Mouse (Mus musculus) right cerebral cortex, postnatal 25 days (tissue): ENCODE data around the gene Gm13693.
"Not testable (repeated sequence)": the region's sequence is repeated elsewhere in the genome, so short reads cannot be mapped to it uniquely, and the experiment has no call there.

ENCODE experiments used
- DNase-seq: peaks from one replicate; pipeline ENCODE4 v3.0.0; 2022

The Gm13693 gene

DNA sequence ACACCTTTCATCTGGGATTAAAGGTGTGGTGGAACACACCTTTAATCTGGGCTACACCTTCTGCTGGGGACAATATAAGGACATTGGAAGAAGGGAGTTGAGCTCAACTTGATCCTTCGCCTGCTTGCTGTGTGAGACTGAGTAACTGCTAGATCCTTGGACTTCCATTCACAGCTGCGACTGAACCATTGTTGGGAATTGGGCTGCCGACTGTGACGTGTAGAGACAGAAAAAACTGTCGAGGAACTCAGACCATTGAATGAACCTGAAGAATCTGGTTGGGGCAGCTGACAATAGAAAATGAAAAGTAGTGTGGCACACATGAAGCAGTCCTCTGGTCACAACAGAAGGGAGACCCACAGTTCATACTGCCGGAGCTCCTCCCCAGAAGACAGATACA is at the start of gene Gm13693:
Gene Gm13693 (plus strand): TSS at position 301 of the 400 bp plus-strand sequence.
- DNase-seq = not testable (repeated sequence)

DNA sequence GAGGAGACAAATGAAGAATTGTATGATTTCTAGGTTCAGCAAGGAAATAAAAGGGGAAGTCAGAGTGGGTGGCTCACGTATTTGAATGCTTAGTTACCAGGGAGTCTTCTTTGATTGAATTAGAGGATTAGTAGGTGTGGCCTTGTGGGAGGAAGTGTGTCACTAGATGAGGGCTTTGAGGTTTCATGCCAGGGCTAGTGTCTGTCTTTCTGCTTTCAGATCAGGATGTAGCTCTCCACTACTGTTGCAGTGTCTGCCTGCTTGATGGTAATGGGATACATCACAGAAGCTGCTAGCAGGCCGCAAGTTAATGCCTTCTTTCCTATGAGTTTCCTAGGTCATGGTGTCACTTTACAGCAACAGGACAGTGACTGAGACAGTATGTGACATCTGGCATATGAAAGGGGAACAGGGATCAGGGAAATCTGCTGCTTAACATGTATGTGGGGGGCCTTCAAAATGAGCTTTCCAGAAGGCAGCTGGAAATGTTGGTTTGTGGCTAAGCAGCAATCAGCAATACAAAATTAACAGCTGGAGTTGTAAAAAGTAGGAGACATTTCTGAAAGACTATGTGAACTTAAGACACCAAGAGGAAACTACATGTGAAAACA is 31.7 kb upstream of the Gm13693 start:
- no peak for DNase-seq

DNA sequence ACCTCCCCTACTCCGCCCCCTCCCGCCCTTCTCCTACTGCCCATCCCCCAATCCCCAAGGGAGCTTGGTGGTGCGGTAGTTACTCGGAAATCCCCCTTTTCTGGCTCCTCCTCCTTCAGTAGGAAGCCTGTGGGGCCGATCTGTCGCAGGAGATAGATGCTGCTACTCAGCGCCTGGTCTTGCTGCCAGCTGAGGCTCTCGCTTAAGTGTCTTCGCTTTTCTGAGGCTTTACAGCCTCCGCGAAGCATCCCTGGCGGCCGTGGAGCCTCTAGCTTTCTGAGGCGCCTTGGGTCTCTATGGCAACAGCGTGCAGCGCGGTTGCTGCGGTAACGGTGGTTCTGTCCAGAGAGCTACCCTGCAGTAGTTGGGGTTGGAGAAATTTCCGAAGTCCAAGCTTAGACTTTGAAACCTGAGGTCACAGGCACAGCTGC is 20.4 kb upstream of the Gm13693 start, which contains the start of gene Zswim2:
Gene Zswim2 (minus strand): TSS at position 298 of the 431 bp plus-strand sequence.
- peak; percentile 87 for DNase-seq

DNA sequence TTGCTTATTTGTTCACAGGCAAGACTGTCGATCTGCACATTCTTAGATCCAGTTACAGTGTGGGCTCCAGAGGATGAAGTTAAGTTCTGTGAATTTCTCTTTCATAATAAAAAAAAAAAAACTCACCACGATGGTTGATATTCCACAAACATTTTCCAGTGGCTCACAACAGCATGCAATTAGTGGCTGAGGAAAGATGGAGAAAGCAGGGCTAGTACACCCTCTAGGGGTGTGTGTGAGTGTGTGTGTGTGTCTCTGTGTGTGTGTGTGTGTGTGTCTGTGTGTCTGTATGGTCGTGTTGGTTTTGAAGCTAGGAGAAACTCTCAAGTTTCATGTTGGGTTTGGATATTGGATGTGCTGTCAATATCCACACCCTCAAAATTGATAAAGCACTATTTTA is 19.9 kb upstream of the Gm13693 start:
- no peak for DNase-seq

DNA sequence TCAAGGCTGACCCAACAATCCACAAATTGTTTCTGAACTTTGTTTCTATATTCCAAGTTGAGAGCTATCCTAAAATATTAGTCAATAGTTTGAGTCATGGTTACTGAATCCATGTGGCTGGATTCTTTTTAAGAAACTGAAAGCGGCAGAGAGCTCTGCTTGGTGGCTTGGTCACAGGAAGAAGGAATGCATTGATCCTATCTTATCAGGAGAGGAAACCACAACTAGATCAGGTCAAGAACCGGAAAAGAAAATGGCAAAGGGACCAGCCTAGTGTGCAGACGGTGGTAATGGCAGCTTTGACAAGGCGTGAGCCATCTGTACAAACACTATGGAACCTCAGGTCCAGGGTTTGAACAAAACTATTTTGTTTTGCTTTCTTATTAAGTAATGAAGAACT is 19.5 kb upstream of the Gm13693 start:
- DNase-seq = no peak

DNA sequence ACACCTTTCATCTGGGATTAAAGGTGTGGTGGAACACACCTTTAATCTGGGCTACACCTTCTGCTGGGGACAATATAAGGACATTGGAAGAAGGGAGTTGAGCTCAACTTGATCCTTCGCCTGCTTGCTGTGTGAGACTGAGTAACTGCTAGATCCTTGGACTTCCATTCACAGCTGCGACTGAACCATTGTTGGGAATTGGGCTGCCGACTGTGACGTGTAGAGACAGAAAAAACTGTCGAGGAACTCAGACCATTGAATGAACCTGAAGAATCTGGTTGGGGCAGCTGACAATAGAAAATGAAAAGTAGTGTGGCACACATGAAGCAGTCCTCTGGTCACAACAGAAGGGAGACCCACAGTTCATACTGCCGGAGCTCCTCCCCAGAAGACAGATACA is 5.9 kb upstream of the Gm13693 start, which contains the start of gene Gm13698:
Gene Gm13698 (plus strand): TSS at position 301 of the 400 bp plus-strand sequence.
- DNase-seq = not testable (repeated sequence)

DNA sequence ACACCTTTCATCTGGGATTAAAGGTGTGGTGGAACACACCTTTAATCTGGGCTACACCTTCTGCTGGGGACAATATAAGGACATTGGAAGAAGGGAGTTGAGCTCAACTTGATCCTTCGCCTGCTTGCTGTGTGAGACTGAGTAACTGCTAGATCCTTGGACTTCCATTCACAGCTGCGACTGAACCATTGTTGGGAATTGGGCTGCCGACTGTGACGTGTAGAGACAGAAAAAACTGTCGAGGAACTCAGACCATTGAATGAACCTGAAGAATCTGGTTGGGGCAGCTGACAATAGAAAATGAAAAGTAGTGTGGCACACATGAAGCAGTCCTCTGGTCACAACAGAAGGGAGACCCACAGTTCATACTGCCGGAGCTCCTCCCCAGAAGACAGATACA is 5.7 kb downstream of the Gm13693 start, which contains the start of gene Gm13695:
Gene Gm13695 (plus strand): TSS at position 301 of the 400 bp plus-strand sequence.
- not testable (repeated sequence) for DNase-seq

DNA sequence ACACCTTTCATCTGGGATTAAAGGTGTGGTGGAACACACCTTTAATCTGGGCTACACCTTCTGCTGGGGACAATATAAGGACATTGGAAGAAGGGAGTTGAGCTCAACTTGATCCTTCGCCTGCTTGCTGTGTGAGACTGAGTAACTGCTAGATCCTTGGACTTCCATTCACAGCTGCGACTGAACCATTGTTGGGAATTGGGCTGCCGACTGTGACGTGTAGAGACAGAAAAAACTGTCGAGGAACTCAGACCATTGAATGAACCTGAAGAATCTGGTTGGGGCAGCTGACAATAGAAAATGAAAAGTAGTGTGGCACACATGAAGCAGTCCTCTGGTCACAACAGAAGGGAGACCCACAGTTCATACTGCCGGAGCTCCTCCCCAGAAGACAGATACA is 11.5 kb downstream of the Gm13693 start, which contains the start of gene Gm13696:
Gene Gm13696 (plus strand): TSS at position 301 of the 400 bp plus-strand sequence.
- not testable (repeated sequence) for DNase-seq

DNA sequence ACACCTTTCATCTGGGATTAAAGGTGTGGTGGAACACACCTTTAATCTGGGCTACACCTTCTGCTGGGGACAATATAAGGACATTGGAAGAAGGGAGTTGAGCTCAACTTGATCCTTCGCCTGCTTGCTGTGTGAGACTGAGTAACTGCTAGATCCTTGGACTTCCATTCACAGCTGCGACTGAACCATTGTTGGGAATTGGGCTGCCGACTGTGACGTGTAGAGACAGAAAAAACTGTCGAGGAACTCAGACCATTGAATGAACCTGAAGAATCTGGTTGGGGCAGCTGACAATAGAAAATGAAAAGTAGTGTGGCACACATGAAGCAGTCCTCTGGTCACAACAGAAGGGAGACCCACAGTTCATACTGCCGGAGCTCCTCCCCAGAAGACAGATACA is 17.3 kb downstream of the Gm13693 start, which contains the start of gene Gm13694:
Gene Gm13694 (plus strand): TSS at position 301 of the 400 bp plus-strand sequence.
- DNase-seq = not testable (repeated sequence)

DNA sequence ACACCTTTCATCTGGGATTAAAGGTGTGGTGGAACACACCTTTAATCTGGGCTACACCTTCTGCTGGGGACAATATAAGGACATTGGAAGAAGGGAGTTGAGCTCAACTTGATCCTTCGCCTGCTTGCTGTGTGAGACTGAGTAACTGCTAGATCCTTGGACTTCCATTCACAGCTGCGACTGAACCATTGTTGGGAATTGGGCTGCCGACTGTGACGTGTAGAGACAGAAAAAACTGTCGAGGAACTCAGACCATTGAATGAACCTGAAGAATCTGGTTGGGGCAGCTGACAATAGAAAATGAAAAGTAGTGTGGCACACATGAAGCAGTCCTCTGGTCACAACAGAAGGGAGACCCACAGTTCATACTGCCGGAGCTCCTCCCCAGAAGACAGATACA is 23.1 kb downstream of the Gm13693 start, which contains the start of gene Gm13697:
Gene Gm13697 (plus strand): TSS at position 301 of the 400 bp plus-strand sequence.
- DNase-seq = not testable (repeated sequence)

DNA sequence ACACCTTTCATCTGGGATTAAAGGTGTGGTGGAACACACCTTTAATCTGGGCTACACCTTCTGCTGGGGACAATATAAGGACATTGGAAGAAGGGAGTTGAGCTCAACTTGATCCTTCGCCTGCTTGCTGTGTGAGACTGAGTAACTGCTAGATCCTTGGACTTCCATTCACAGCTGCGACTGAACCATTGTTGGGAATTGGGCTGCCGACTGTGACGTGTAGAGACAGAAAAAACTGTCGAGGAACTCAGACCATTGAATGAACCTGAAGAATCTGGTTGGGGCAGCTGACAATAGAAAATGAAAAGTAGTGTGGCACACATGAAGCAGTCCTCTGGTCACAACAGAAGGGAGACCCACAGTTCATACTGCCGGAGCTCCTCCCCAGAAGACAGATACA is 28.9 kb downstream of the Gm13693 start, which contains the start of gene Gm13691:
Gene Gm13691 (plus strand): TSS at position 301 of the 400 bp plus-strand sequence.
- DNase-seq = not testable (repeated sequence)

DNA sequence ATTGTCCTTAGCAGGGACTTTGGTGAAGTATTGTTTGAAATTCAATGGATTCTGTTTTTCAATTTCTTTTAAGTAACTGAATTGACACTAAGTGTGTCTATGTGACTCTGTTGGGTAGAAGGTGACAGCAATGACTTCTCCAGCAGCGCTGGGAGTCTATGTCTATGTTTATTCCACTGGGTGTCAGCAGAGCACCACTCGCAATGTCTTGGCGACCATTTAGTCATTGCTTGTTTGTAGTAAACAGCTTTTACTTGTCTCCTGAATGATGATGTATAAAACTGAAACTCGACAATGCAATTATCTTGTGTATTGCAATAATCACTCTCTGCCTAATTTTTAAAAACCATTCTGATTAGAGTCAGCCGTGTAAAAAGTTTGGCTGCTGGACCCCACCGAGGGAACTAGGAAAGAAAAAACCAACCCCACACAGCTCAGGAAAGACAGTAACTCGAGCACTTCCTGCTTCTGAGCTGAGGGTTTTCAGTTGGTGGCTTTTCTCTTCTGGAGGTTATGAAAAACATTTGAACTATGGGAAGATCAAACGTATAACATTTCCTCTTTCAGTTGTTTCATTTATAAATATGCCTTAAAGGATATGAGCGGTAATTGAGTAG is 32.4 kb downstream of the Gm13693 start:
- not testable (repeated sequence) for DNase-seq

DNA sequence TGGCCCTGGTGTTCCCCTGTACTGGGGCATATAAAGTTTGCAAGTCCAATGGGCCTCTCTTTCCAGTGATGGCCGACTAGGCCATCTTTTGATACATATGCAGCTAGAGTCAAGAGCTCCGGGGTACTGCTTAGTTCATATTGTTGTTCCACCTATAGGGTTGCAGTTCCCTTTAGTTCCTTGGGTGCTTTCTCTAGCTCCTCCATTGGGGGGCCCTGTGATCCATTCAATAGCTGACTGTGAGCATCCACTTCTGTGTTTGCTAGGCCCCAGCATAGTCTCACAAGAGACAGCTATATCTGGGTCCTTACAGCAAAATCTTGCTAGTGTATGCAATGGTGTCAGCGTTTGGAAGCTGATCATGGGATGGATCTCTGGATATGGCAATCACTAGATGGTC is 33.2 kb downstream of the Gm13693 start:
- DNase-seq = not testable (repeated sequence)

DNA sequence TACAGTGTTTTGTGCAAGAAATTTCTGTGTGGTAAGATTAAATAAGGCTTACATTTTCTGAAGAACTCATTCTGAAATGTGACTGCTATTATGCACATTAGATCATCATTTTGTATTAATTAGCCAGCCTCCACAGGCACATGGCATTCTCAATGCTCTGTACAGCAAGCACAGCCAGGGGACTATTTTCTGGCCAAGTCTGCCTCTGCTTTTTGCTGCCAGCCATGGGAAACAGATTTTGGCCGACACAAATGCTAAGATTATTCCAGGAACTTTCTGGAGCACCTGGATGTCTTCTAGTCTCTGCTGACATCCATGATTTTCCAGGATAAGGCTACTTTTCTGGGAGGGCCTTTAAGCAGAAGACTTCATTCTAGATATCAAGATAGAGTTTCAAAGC is 47.6 kb downstream of the Gm13693 start:
- DNase-seq = no peak

DNA sequence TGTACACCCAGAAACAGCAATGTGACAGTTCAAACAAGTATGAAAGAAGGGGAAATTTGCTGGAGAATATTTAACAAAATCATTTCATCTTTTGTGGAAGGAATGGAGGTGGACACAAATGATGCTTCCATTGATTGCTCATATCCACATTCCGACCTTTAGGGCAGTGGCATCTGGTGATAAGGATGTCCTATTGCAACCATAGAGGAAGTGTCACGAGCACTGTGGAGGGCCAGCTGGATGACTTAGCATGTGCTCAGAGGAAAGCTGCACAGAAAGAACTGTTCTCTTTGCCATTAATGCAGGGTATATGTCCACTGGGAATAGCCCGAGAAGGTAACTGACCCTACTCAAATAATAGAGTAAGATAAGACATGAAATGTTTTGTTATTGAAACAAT is 48.5 kb downstream of the Gm13693 start:
- DNase-seq = no peak
